Mouse (Mus musculus): Measurements from ENCODE around the gene Tnfaip8l1. TPM values are rescaled to one million over a fixed set of nuclear protein-coding genes. Genes with fewer than 3 reads are reported as not detected.
A peak's percentile ranks its signal among the peaks of the same experiment; 100 is the strongest.

Gene Tnfaip8l1
- polyA plus RNA-seq, 1 experiment, result 3.5 TPM

GRCm38 (mm10) chr17:56148790-56149618 lies 13.3 kb upstream of the Tnfaip8l1 start:
- no peak for DNase-seq
- Histone ChIP-seq H3K4me3 (replicated peaks; ENCODE audit: extremely low read depth, low read depth, low read length) (no peak overlapping the region), H3K4me1 (ENCODE audit: control insufficient read depth, insufficient read depth, low read length) (no peaks in the 10 kb centered on the region)
- TF ChIP-seq CTCF (IDR thresholded peaks at IDR 0.05; ENCODE audit: insufficient read depth, low read length) (no peak), POLR2A (IDR thresholded peaks at IDR 0.05; ENCODE audit: borderline replicate concordance, extremely low read depth, low read depth, low read length) (no peak)
- 5% methylated on average over 30 of the region's 30 CpGs for whole genome bisulfite sequencing

- TF ChIP-seq CTCF (IDR thresholded peaks at IDR 0.05; ENCODE audit: insufficient read depth, low read length) (no peak), POLR2A (IDR thresholded peaks at IDR 0.05; ENCODE audit: borderline replicate concordance, extremely low read depth, low read depth, low read length) (no peak)
- H3K4me3 ChIP-seq (replicated peaks; ENCODE audit: extremely low read depth, low read depth, low read length), result no peak overlapping the region
- H3K4me1 ChIP-seq (ENCODE audit: control insufficient read depth, insufficient read depth, low read length), result no peaks in the 10 kb centered on the region
- 36% methylated on average over 2 of the region's 2 CpGs for WGBS
- DNase-seq, result no peak
Observed at GRCm38 (mm10) chr17:56149897-56150296, 12.4 kb upstream of the Tnfaip8l1 start.

- TF ChIP-seq POLR2A (IDR thresholded peaks at IDR 0.05; ENCODE audit: borderline replicate concordance, extremely low read depth, low read depth, low read length) (no peak), CTCF (IDR thresholded peaks at IDR 0.05; ENCODE audit: insufficient read depth, low read length) (no peak)
- peak; percentile 66 for DNase-seq
- no peaks in the 10 kb centered on the region for H3K4me1 ChIP-seq (ENCODE audit: control insufficient read depth, insufficient read depth, low read length)
- no peak overlapping the region for H3K4me3 ChIP-seq (replicated peaks; ENCODE audit: extremely low read depth, low read depth, low read length)
- 30% methylated on average over 9 of the region's 9 CpGs for WGBS
Observed at GRCm38 (mm10) chr17:56153643-56154042, 8.6 kb upstream of the Tnfaip8l1 start.

GRCm38 (mm10) chr17:56159729-56160128 lies 2.5 kb upstream of the Tnfaip8l1 start:
- DNase-seq, result peak; percentile 57
- 7% methylated on average over 9 of the region's 9 CpGs for WGBS
- Histone ChIP-seq H3K4me3 (replicated peaks; ENCODE audit: extremely low read depth, low read depth, low read length) (no peak overlapping the region), H3K4me1 (ENCODE audit: control insufficient read depth, insufficient read depth, low read length) (0 out of 2 replicates have a peak, but pooled peaks cover 2% of the 10 kb centered on the region)
- no peak for TF ChIP-seq POLR2A (IDR thresholded peaks at IDR 0.05; ENCODE audit: borderline replicate concordance, extremely low read depth, low read depth, low read length)
- peak; percentile 84 for TF ChIP-seq CTCF (IDR thresholded peaks at IDR 0.05; ENCODE audit: insufficient read depth, low read length)

GRCm38 (mm10) chr17:56163523-56164102 lies 1.3 kb downstream of the Tnfaip8l1 start:
- TF ChIP-seq CTCF (IDR thresholded peaks at IDR 0.05; ENCODE audit: insufficient read depth, low read length), result no peak
- no peak for TF ChIP-seq POLR2A (IDR thresholded peaks at IDR 0.05; ENCODE audit: borderline replicate concordance, extremely low read depth, low read depth, low read length)
- Histone ChIP-seq H3K4me1 (ENCODE audit: control insufficient read depth, insufficient read depth, low read length) (0 out of 2 replicates have a peak, but pooled peaks cover 2% of the 10 kb centered on the region), H3K4me3 (replicated peaks; ENCODE audit: extremely low read depth, low read depth, low read length) (no peak overlapping the region)
- 51% methylated on average over 6 of the region's 6 CpGs for WGBS
- DNase-seq, result no peak

- TF ChIP-seq POLR2A (IDR thresholded peaks at IDR 0.05; ENCODE audit: borderline replicate concordance, extremely low read depth, low read depth, low read length) (no peak), CTCF (IDR thresholded peaks at IDR 0.05; ENCODE audit: insufficient read depth, low read length) (no peak)
- Histone ChIP-seq H3K4me1 (ENCODE audit: control insufficient read depth, insufficient read depth, low read length) (0 out of 2 replicates have a peak, but pooled peaks cover 2% of the 10 kb centered on the region), H3K4me3 (replicated peaks; ENCODE audit: extremely low read depth, low read depth, low read length) (no peak overlapping the region)
- 49% methylated on average over 3 of the region's 3 CpGs for WGBS
- no peak for DNase-seq
Observed at GRCm38 (mm10) chr17:56164510-56164909, 2.2 kb downstream of the Tnfaip8l1 start.

GRCm38 (mm10) chr17:56165671-56166070 lies 3.4 kb downstream of the Tnfaip8l1 start:
- DNase-seq, result no peak
- TF ChIP-seq CTCF (IDR thresholded peaks at IDR 0.05; ENCODE audit: insufficient read depth, low read length) (no peak), POLR2A (IDR thresholded peaks at IDR 0.05; ENCODE audit: borderline replicate concordance, extremely low read depth, low read depth, low read length) (no peak)
- H3K4me1 ChIP-seq (ENCODE audit: control insufficient read depth, insufficient read depth, low read length), result 0 out of 2 replicates have a peak, but pooled peaks cover 2% of the 10 kb centered on the region
- WGBS, result 66% methylated on average over 11 of the region's 11 CpGs
- no peak overlapping the region for H3K4me3 ChIP-seq (replicated peaks; ENCODE audit: extremely low read depth, low read depth, low read length)

GRCm38 (mm10) chr17:56169830-56170229 lies 7.6 kb downstream of the Tnfaip8l1 start:
- no peak for DNase-seq
- TF ChIP-seq CTCF (IDR thresholded peaks at IDR 0.05; ENCODE audit: insufficient read depth, low read length) (no peak), POLR2A (IDR thresholded peaks at IDR 0.05; ENCODE audit: borderline replicate concordance, extremely low read depth, low read depth, low read length) (no peak)
- no peak overlapping the region for H3K4me3 ChIP-seq (replicated peaks; ENCODE audit: extremely low read depth, low read depth, low read length)
- 48% methylated on average over 6 of the region's 6 CpGs for WGBS
- no peaks in the 10 kb centered on the region for H3K4me1 ChIP-seq (ENCODE audit: control insufficient read depth, insufficient read depth, low read length)

GRCm38 (mm10) chr17:56170636-56171035 lies 8.4 kb downstream of the Tnfaip8l1 start:
- Histone ChIP-seq H3K4me3 (replicated peaks; ENCODE audit: extremely low read depth, low read depth, low read length) (no peak overlapping the region), H3K4me1 (ENCODE audit: control insufficient read depth, insufficient read depth, low read length) (no peaks in the 10 kb centered on the region)
- TF ChIP-seq POLR2A (IDR thresholded peaks at IDR 0.05; ENCODE audit: borderline replicate concordance, extremely low read depth, low read depth, low read length), result no peak
- no peak for TF ChIP-seq CTCF (IDR thresholded peaks at IDR 0.05; ENCODE audit: insufficient read depth, low read length)
- no peak for DNase-seq
- 52% methylated on average over 10 of the region's 10 CpGs for WGBS

All from lung, adult 2 months (tissue).